Mouse (Mus musculus) neural tube, embryonic 15.5 days (tissue): ENCODE results near the gene Actl6a. TPM values are rescaled to one million over a fixed set of nuclear protein-coding genes. Genes with fewer than 3 reads are reported as not detected.
"Not testable (repeated sequence)": the region's sequence is repeated elsewhere in the genome, so short reads cannot be mapped to it uniquely, and the experiment has no call there.

Experiments used
- ATAC-seq: fragments of 200-750 bp; cut with Nextera tagmentation; 2 replicates; pipeline ENCODE4 v1.8.0; 2017; ENCODE audit warnings: mild to moderate bottlenecking, moderate TSS enrichment, moderate library complexity; ENCODE audit not compliant: low FRiP score
- H3K27ac ChIP-seq: fragments of 300-500 bp; sonication (generic); replicated peaks from 2 replicates; pipeline ENCODE4 v1.5.1; 2015; ENCODE audit warnings: mild to moderate bottlenecking, inconsistent platforms
- H3K27me3 ChIP-seq: fragments of 300-500 bp; sonication (generic); replicated peaks from 2 replicates; pipeline ENCODE4 v1.6.1; 2015; ENCODE audit warnings: inconsistent platforms
- H3K36me3 ChIP-seq: fragments of 300-500 bp; sonication (generic); 2 replicates; pipeline ENCODE4 v1.6.1; 2015; ENCODE audit warnings: inconsistent platforms
- H3K4me1 ChIP-seq: fragments of 300-500 bp; sonication (generic); 2 replicates; pipeline ENCODE4 v1.6.1; 2015; ENCODE audit warnings: inconsistent platforms
- H3K4me2 ChIP-seq: fragments of 300-500 bp; sonication (generic); 2 replicates; pipeline ENCODE4 v1.6.1; 2015; ENCODE audit warnings: inconsistent platforms, mild to moderate bottlenecking, moderate library complexity
- H3K4me3 ChIP-seq: fragments of 300-500 bp; sonication (generic); replicated peaks from 2 replicates; pipeline ENCODE4 v1.5.1; 2015; ENCODE audit warnings: mild to moderate bottlenecking, inconsistent platforms
- H3K9ac ChIP-seq: fragments of 300-500 bp; sonication (generic); replicated peaks from 2 replicates; pipeline ENCODE4 v1.6.1; 2015; ENCODE audit warnings: mild to moderate bottlenecking, inconsistent platforms
- H3K9me3 ChIP-seq: fragments of 300-500 bp; sonication (generic); replicated peaks from 2 replicates; pipeline ENCODE4 v1.6.1; 2016; ENCODE audit warnings: inconsistent platforms
- WGBS: fragments of 180-500 bp; shearing (Covaris S2); methylation state at CpG from one replicate; pipeline ENCODE4 v1.1.7; 2015; ENCODE audit warnings: mixed read lengths; 5-methylcytosine and 5-hydroxymethylcytosine counted together
- polyA plus RNA-seq: library from polyadenylated mRNA; unstranded; fragments of >200 nt; fragmentation: Nextera tagmentation; extraction: Ambion mirVana; gene quantifications from 2 replicates; pipeline ENCODE4 v1.2.1, GENCODE M21; 2015

Actl6a gene
- polyA plus RNA-seq: 51.9 and 75.0 TPM in 2 replicates

DNA sequence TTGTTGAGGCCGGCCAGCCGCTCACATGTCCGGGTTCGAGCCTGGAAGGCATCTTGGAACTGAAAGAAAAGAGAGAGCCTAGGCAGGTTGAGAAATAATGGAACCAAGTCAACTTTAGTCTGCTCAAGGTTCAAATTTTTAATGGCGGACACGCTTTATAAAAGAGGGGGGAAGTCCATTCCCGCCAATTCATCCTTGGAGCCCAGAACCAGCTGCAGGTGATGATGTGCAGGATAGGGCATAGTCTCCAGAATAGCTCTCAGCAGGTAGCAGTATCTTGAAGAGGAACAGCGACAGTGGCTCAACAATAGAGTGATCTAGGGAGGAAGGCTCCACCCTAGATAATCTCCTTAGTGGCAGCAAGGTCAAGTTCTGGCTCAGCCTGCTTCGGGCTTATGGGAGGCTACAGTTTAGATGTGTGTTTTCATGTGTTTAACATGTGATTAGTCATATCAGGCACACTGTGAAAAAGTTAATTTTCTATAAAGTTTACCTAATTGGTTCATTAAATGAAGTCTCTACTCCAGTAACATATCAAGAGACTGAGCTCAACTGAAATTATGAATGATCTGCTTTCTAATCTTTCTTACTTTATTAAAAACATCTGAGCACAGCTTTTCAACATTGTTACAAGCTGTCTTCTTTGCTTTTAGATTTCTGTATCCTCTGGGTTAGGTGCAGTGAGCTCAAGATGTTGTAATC, at the start of gene Actl6a:
TSS of gene Actl6a (plus strand) at position 652 of the 702 bp plus-strand sequence.
- not testable (repeated sequence) for H3K27me3 ChIP-seq, H3K4me3 ChIP-seq, H3K27ac ChIP-seq, ATAC-seq, H3K4me2 ChIP-seq, H3K36me3 ChIP-seq, H3K9ac ChIP-seq, H3K9me3 ChIP-seq
- WGBS: 85% methylated on average over 9 of the region's 9 CpGs
- peaks cover 11% of the 10 kb centered on the region for H3K4me1 ChIP-seq

DNA sequence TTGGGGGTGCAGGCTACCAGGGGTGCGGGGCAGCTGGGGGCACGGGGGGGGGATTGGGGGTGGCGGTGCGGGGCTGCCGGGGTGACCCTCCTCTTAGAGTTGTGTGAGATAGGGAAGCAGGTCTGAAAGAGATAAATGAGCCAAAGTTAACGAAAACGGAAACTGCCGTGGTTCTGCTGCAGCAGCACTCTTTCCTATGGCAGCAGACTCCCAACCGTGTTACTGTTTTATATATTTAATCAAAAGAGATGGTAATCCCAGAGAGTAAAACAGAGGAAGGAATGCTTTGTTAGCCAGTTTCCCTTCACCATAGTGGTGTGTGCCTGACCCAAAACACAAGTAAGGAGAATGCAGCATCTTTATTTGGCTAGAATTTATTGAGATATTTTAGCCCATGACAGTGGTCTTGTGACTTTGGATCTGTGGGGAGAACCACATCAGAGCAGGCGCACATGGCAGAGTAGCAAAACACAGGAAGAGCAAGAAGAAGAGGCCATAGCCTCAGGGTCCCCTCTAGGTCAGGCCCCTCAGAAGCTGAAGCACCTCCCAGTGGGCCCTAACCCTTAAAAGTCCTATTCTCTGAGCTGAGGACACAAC, 49.6 kb upstream of the Actl6a start:
- Histone ChIP-seq H3K9ac (no peak overlapping the region), H3K4me3 (no peak overlapping the region), H3K36me3 (no peaks in the 10 kb centered on the region), H3K9me3 (no peaks in the 10 kb centered on the region), H3K4me2 (no peak overlapping the region), H3K4me1 (no peaks in the 10 kb centered on the region), H3K27me3 (no peaks in the 10 kb centered on the region), H3K27ac (no peak overlapping the region)
- 73% methylated on average over 10 of the region's 10 CpGs for WGBS
- no peak for ATAC-seq

DNA sequence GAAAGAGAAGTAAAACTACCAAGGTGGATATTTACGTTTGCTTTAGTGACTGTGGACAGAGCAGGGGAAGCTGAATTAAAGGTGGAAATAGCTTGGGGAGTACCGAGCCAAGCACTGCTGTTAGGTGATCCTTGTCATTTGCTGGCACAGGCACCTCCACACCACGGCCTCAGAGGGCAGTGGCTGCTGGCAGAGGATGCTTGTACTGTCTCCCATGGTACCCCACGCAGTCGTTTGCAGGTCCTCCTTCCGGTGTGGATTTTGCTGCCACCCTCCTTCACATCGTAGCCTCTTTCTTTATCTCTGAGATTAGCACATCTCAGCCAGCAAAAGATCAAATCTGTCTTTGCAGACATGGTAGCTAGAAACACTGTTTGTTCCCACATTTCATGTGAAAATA, 47.7 kb upstream of the Actl6a start:
- no peaks in the 10 kb centered on the region for H3K36me3 ChIP-seq
- WGBS: 83% methylated on average over 7 of the region's 7 CpGs
- no peaks in the 10 kb centered on the region for H3K9me3 ChIP-seq
- no peak overlapping the region for H3K27ac ChIP-seq
- no peak overlapping the region for H3K4me3 ChIP-seq
- no peak overlapping the region for H3K4me2 ChIP-seq
- ATAC-seq: no peak
- no peak overlapping the region for H3K9ac ChIP-seq
- H3K27me3 ChIP-seq: no peaks in the 10 kb centered on the region
- no peaks in the 10 kb centered on the region for H3K4me1 ChIP-seq

DNA sequence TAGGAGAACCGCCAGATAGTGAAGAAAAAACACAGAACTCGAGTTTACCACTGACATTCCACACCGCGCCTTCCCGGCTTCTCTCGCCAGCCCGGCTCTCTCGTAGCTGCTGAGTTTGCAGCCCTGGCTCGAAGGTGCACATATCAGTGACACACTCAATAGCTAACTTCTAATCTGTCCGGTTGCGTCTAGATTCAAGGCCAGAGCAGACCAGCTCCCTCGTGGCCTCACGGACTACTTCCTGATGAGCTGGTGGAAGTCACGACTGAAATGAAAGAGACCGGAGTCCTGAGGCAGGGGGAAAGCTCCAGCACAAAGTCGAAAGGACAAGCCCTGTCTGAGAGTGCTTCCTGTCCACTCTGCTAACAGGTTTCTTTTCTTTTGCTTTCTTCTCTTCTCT, 47.3 kb upstream of the Actl6a start:
- no peak overlapping the region for H3K27ac ChIP-seq
- no peaks in the 10 kb centered on the region for H3K4me1 ChIP-seq
- no peak overlapping the region for H3K9ac ChIP-seq
- H3K4me2 ChIP-seq: no peak overlapping the region
- 86% methylated on average over 16 of the region's 16 CpGs for WGBS
- no peak overlapping the region for H3K4me3 ChIP-seq
- H3K27me3 ChIP-seq: no peaks in the 10 kb centered on the region
- no peaks in the 10 kb centered on the region for H3K36me3 ChIP-seq
- no peak for ATAC-seq
- H3K9me3 ChIP-seq: no peaks in the 10 kb centered on the region

DNA sequence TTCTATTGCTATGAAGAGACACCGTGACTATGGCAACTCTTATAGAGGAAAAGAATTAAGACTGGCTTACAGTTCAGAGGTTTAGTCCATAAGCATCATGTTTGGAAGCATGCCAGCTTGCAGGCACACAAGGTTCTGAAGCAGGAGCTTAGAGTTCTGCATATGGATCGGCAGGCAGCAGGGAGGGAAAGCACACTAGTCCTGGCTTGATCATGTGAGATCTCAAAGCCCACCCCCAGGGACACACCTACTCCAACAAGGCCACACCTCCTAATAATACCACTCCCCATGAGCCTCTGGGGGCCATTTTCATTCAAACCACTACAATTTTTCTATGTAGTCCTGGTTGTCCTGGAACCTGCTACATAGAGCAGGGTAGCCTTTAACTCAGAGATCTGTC, 46.6 kb upstream of the Actl6a start:
- no peak overlapping the region for H3K9ac ChIP-seq
- 98% methylated on average over 2 of the region's 2 CpGs for WGBS
- ATAC-seq: no peak
- no peaks in the 10 kb centered on the region for H3K9me3 ChIP-seq
- H3K4me2 ChIP-seq: no peak overlapping the region
- H3K36me3 ChIP-seq: no peaks in the 10 kb centered on the region
- H3K4me1 ChIP-seq: no peaks in the 10 kb centered on the region
- no peak overlapping the region for H3K27ac ChIP-seq
- no peak overlapping the region for H3K4me3 ChIP-seq
- H3K27me3 ChIP-seq: no peaks in the 10 kb centered on the region

DNA sequence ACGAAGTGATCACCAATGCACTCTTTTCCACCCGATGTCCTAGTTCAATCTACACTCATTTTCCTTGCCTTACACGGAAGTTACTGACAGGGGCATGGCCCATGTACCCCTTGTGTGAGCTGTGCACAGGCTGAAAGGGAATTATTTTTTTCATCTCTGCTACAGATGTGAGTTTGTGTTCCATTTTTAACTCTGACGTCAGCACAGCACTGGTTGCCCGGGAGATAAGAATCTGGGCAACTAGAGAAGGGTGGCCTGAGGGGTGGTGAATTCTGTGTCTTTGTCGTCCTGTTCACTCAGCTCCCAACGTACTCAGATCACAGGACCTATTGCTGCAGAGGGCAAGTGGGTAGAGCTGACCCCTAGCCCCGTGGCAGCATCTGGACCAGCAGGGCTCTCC, 45.8 kb upstream of the Actl6a start:
- Histone ChIP-seq H3K4me1 (no peaks in the 10 kb centered on the region), H3K36me3 (no peaks in the 10 kb centered on the region), H3K9ac (no peak overlapping the region), H3K9me3 (no peaks in the 10 kb centered on the region), H3K4me3 (no peak overlapping the region), H3K27ac (no peak overlapping the region), H3K27me3 (no peaks in the 10 kb centered on the region), H3K4me2 (no peak overlapping the region)
- WGBS: 67% methylated on average over 8 of the region's 8 CpGs
- no peak for ATAC-seq

DNA sequence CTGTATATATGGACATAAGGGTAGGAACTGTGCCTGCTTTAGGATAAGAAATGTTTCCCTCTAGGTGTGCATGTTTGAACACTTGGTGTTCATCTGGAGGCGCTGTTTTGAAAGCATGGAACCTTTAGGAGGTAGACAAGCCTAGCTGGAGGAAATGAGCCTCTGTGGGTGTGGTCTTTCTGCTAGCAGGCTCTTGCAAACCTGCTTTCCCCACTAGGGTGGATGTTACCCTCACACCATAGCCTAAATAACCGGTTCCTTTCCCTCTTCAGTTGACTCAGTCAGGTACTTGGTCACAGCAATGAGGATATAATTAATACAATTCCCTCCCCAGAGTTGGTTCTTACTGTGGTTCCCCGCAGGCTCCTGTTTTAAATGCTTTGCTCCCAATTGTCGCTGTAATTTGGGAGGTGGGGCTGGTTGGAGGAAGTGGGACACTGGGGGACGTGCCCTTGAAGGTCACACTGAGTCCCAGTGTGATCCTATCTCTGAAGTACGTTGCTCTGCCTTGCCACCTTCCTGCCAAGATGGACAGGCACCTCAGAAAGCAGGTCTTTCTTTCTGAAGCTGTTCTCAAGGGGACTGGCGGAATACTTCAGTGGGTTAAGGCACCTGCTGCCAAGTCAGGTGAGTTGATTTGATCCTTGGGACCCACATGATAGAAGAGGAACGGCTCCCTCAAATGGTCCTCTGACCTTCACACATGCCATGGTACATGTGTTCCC, 45.1 kb upstream of the Actl6a start:
- WGBS: 66% methylated on average over 8 of the region's 8 CpGs

DNA sequence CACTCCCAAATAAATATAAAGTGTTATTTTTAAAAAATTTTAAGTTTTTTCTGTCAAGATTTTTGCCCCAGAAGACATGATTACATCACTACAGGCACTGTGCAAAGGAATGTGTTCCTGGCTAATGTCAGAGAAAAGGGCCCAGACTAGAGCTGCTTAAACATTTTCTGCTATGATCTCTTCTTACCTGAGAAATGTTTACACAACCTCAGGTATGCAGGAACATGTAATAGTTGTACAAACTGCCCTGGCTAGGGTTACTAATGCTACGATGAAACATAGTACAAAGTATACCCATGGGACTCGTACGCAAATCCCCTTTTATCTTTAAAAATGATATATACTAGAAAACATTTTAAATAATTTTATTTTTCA, 44.6 kb upstream of the Actl6a start:
- Histone ChIP-seq H3K4me3 (no peak overlapping the region), H3K27ac (no peak overlapping the region), H3K4me2 (no peak overlapping the region), H3K9ac (no peak overlapping the region), H3K9me3 (no peaks in the 10 kb centered on the region), H3K4me1 (no peaks in the 10 kb centered on the region), H3K36me3 (no peaks in the 10 kb centered on the region), H3K27me3 (no peaks in the 10 kb centered on the region)
- WGBS: 94% methylated on average over 3 of the region's 3 CpGs
- no peak for ATAC-seq

More for the DNA sequence above, 45.1 kb upstream of the Actl6a start:
- H3K4me3 ChIP-seq: no peak overlapping the region
- H3K36me3 ChIP-seq: no peaks in the 10 kb centered on the region
- no peak overlapping the region for H3K27ac ChIP-seq
- no peaks in the 10 kb centered on the region for H3K9me3 ChIP-seq
- H3K27me3 ChIP-seq: no peaks in the 10 kb centered on the region
- H3K4me2 ChIP-seq: no peak overlapping the region
- no peaks in the 10 kb centered on the region for H3K4me1 ChIP-seq
- no peak for ATAC-seq
- H3K9ac ChIP-seq: no peak overlapping the region

DNA sequence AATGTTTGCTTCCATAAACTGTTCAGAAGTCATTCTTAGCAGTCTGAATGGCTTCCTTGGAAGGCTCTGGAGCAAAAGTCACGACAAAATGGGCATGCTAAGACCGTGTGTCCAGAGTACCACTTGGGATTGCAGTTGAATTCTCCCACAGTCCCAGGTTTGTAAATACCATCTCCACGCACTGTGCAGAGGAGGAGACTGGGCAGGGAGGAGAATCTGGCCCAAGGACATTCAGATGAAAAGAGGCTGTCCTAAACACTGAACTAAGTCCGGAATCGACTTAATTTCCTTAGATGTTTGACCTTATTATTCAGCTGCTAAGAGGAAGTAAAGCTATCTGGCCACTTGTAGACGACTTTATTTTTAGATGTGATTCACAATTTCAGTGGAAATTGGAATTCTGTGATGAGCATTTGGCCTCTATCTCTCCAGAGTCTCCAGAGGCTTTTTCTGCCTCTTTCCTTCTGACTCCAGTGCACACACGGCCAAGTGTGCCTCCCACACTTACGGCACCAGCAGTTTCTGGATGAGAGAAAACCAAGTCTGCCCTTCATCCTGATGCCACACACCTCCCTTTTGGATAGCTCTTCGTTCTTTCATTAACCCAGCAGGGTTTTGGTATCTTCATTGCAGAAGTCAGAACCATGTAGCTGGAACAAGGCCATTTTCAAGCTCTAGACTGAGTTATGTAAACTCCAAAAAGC, 37.7 kb upstream of the Actl6a start:
- H3K9me3 ChIP-seq: no peaks in the 10 kb centered on the region
- 84% methylated on average over 9 of the region's 9 CpGs for WGBS

DNA sequence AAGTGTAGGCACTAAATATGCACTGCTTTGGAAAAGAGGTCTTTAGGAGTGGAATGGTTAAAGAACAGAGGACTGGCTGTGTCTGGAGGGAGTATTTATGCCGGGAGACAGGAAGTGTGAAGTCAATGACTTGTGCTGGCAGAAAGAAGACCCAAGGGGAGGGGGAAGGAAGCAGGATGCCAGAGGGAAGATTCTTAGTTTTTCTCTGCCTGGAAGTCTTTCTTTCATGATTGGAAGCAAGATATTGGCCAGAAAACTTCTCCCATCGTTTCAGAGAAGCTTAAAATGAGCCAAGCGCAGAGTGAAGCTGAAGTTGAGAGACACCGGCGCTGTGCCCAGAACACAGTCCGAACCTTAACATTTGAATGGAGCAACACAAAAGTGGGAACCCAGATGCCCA, 36.9 kb upstream of the Actl6a start:
- H3K36me3 ChIP-seq: no peaks in the 10 kb centered on the region
- 75% methylated on average over 6 of the region's 6 CpGs for whole genome bisulfite sequencing
- H3K4me2 ChIP-seq: 0 out of 2 replicates have a peak overlapping the region, but pooled peaks have one; percentile 4
- H3K4me1 ChIP-seq: no peaks in the 10 kb centered on the region
- ATAC-seq: no peak
- H3K27me3 ChIP-seq: no peaks in the 10 kb centered on the region
- H3K9ac ChIP-seq: no peak overlapping the region
- no peak overlapping the region for H3K27ac ChIP-seq
- H3K9me3 ChIP-seq: no peaks in the 10 kb centered on the region
- no peak overlapping the region for H3K4me3 ChIP-seq

More for the DNA sequence above, 37.7 kb upstream of the Actl6a start:
- H3K4me2 ChIP-seq: no peak overlapping the region
- H3K27ac ChIP-seq: no peak overlapping the region
- H3K4me3 ChIP-seq: no peak overlapping the region
- H3K27me3 ChIP-seq: no peaks in the 10 kb centered on the region
- H3K4me1 ChIP-seq: no peaks in the 10 kb centered on the region
- ATAC-seq: no peak
- no peak overlapping the region for H3K9ac ChIP-seq
- no peaks in the 10 kb centered on the region for H3K36me3 ChIP-seq

DNA sequence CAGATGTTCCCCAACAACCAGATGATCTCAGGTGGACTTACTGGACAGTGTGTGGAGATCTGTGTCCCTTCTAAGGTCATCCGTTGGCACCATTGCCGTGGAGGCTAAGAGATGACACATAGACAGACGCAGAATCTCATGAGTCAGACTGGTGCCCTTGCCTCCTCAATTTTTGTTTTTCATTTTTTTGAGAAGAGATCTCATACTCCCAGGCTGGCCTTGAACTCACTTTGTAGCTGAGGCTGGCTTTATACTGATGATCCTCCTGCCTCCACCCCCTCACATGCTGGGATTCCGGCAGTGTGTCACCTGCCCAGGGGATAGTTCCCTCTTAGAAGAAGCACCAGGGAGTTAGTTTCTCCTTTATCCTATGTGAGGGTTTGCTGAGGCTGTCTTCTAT, 35.9 kb upstream of the Actl6a start:
- no peak overlapping the region for H3K4me3 ChIP-seq
- H3K36me3 ChIP-seq: no peaks in the 10 kb centered on the region
- no peaks in the 10 kb centered on the region for H3K9me3 ChIP-seq
- WGBS: 99% methylated on average over 4 of the region's 4 CpGs
- H3K27ac ChIP-seq: no peak overlapping the region
- ATAC-seq: no peak
- no peak overlapping the region for H3K9ac ChIP-seq
- no peaks in the 10 kb centered on the region for H3K27me3 ChIP-seq
- no peaks in the 10 kb centered on the region for H3K4me1 ChIP-seq
- no peak overlapping the region for H3K4me2 ChIP-seq
